Mouse (Mus musculus) liver, embryonic 14.5 days (tissue): ENCODE results near the gene Szt2.

ENCODE experiments used
- CTCF ChIP-seq: IDR thresholded peaks from 2 replicates; pipeline ENCODE4 v1.5.1; 2016; ENCODE audit warnings: antibody characterized with exemption, low read depth, control low read depth
- EP300 ChIP-seq: IDR thresholded peaks from 2 replicates; pipeline ENCODE4 v1.6.1; 2016; ENCODE audit warnings: antibody characterized with exemption, low read depth

DNA sequence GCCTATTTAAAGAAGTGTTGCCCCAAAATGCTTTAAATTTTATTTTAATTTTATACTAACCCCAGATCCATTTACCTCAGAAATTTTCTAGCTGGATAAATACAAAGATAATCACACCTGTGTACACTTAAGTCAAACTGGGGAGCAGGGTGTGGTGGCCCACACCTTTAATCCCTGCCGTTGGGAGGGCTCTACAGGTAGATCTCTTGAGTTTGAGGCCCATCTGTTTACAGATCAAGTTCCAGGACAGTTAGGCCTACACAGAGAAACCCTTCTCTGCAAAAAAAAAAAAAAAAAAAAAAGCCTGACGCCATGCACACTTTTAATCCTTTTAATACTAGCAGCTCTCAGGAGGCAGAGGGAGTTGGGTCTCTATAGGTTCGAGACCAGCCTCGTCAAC lies 73.1 kb downstream of the Szt2 start:
- TF ChIP-seq CTCF (no peak), EP300 (no peak)
